Mouse (Mus musculus) monocyte, adult 2 months (primary cell): ENCODE data around the gene Prss21.
"Not testable (repeated sequence)": the region's sequence is repeated elsewhere in the genome, so short reads cannot be mapped to it uniquely, and the experiment has no call there.

ENCODE experiments used
- DNase-seq, 2 experiments: peaks; one replicate each; pipeline ENCODE4 v3.0.0; 2022; ENCODE audit warnings: low spot score in 2 of 2, low read depth in 1 of 2

Gene Prss21

GRCm38 (mm10) chr17:23857913-23858312 lies 9.9 kb upstream of the Prss21 start:
- no peak for DNase-seq

GRCm38 (mm10) chr17:23862926-23863325 lies 4.9 kb upstream of the Prss21 start:
- DNase-seq, result no peak

- peak; percentile 22 to 56 for DNase-seq
These were observed 657 bp downstream of the Prss21 start for GRCm38 (mm10) chr17:23868513-23868912.

GRCm38 (mm10) chr17:23873884-23874856 lies 6.3 kb downstream of the Prss21 start:
- DNase-seq, result no peak

GRCm38 (mm10) chr17:23876741-23877140 lies 8.9 kb downstream of the Prss21 start:
- DNase-seq, result no peak

- DNase-seq, result no peak
These were observed 9.3 kb downstream of the Prss21 start for GRCm38 (mm10) chr17:23877166-23877565.

GRCm38 (mm10) chr17:23880576-23880975 lies 12.7 kb downstream of the Prss21 start, which contains the start of the genes Dcpp1 and Dcpp2:
Gene Dcpp1, plus strand, starts transcription at chr17:23880876.
Gene Dcpp2, plus strand, starts transcription at chr17:23880880.
- DNase-seq, result not testable (repeated sequence)

- not testable (repeated sequence) for DNase-seq
These were observed 49.3 kb downstream of the Prss21 start, which contains the start of gene Dcpp3 for GRCm38 (mm10) chr17:23917158-23917557. Gene Dcpp3, plus strand, starts transcription at chr17:23917458.
